7 mouse cellular contexts compared by ENCODE assay signal in the genomic region with DNA sequence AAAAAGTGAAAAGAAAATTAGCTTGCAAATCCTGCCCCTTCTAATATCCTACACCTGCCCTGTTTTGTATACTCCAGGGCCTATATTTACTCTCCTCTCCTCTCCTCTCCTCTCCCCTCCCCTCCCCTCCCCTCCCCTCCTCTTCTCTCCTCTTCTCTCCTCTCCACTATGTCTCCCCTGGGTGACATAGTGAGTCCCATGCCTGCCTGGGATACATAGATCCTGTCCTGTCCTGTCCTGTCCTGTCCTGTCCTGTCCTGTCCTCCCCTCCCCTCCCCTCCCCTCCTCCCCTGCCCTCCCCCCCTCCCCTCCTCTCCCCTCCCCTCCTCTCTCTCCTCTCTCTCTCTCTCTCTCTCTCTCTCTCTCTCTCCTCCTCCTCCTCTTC.
DNase-seq lines count a peak whose midpoint lies in the region; ATAC-seq lines count a peak whose summit lies in the region.
"Not testable (repeated sequence)": the region's sequence is repeated elsewhere in the genome, so short reads cannot be mapped to it uniquely, and the experiment has no call there.

No protein-coding gene starts in this region.

- peak; percentile 42; the same call in 1 of the 2 replicates for ATAC-seq in forebrain, embryonic 11.5 days (replicated peaks; ENCODE audit: low FRiP score)
- ATAC-seq in hindbrain, embryonic 12.5 days (ENCODE audit: low FRiP score), result peak; percentile 68; the same call in 1 of the 2 replicates
- not testable (repeated sequence) for ATAC-seq in hindbrain, embryonic 14.5 days (ENCODE audit: low FRiP score)
- ATAC-seq in midbrain, embryonic 11.5 days (ENCODE audit: low FRiP score), result peak; percentile 52; the same call in 1 of the 2 replicates
- peak; percentile 73 for ATAC-seq in midbrain, embryonic 13.5 days
- 0 out of 2 replicates have a peak, but pooled peaks have one; percentile 61 for ATAC-seq in neural tube, embryonic 12.5 days (ENCODE audit: low FRiP score, low read depth)

- DNase-seq in forebrain, embryonic 11.5 days (ENCODE audit: low spot score); hindbrain, embryonic 14.5 days (ENCODE audit: low spot score); midbrain, embryonic 11.5 days (ENCODE audit: low spot score, missing footprints): not testable (repeated sequence)
- DNase-seq in heart, adult 11 months, result peak; percentile 1

- not testable (repeated sequence) for H3K4me2 ChIP-seq in forebrain, embryonic 11.5 days (ENCODE audit: low read depth, low read length, severe bottlenecking); hindbrain, embryonic 12.5 days (replicated peaks); hindbrain, embryonic 14.5 days (replicated peaks); midbrain, embryonic 11.5 days; midbrain, embryonic 13.5 days (replicated peaks); neural tube, embryonic 12.5 days (replicated peaks)

- not testable (repeated sequence) for H3K9ac ChIP-seq in forebrain, embryonic 11.5 days (ENCODE audit: low read length); hindbrain, embryonic 12.5 days; hindbrain, embryonic 14.5 days; midbrain, embryonic 11.5 days (ENCODE audit: low read length); midbrain, embryonic 13.5 days (replicated peaks); neural tube, embryonic 12.5 days

- H3K36me3 ChIP-seq in forebrain, embryonic 11.5 days (ENCODE audit: control insufficient read depth, insufficient read depth, low read length); hindbrain, embryonic 12.5 days; hindbrain, embryonic 14.5 days (replicated peaks; ENCODE audit: control insufficient read depth, insufficient read depth); midbrain, embryonic 11.5 days (ENCODE audit: control insufficient read depth, insufficient read depth, low read length); midbrain, embryonic 13.5 days; neural tube, embryonic 12.5 days: not testable (repeated sequence)

- H3K9me3 ChIP-seq in forebrain, embryonic 11.5 days (ENCODE audit: control insufficient read depth, low read length); hindbrain, embryonic 12.5 days (replicated peaks); hindbrain, embryonic 14.5 days (ENCODE audit: control insufficient read depth, low read length); midbrain, embryonic 11.5 days (ENCODE audit: control insufficient read depth, low read length); midbrain, embryonic 13.5 days; neural tube, embryonic 12.5 days: not testable (repeated sequence)

- H3K4me3 ChIP-seq in forebrain, embryonic 11.5 days (ENCODE audit: low read depth, low read length); hindbrain, embryonic 12.5 days; hindbrain, embryonic 14.5 days (replicated peaks; ENCODE audit: low read length); midbrain, embryonic 11.5 days (ENCODE audit: low read depth, low read length); midbrain, embryonic 13.5 days (replicated peaks); neural tube, embryonic 12.5 days: not testable (repeated sequence)

- H3K27me3 ChIP-seq in forebrain, embryonic 11.5 days (ENCODE audit: control insufficient read depth, insufficient read depth, low read length); hindbrain, embryonic 12.5 days; hindbrain, embryonic 14.5 days (ENCODE audit: control insufficient read depth, insufficient read depth, low read length); midbrain, embryonic 11.5 days (ENCODE audit: control insufficient read depth, insufficient read depth, low read length); midbrain, embryonic 13.5 days; neural tube, embryonic 12.5 days (replicated peaks): not testable (repeated sequence)

- H3K27ac ChIP-seq in forebrain, embryonic 11.5 days (ENCODE audit: low read depth, low read length); hindbrain, embryonic 12.5 days; midbrain, embryonic 11.5 days (ENCODE audit: low read depth, low read length); midbrain, embryonic 13.5 days; neural tube, embryonic 12.5 days: not testable (repeated sequence)
- 0 out of 2 replicates have a peak overlapping the region, but pooled peaks have one; percentile 32 for H3K27ac ChIP-seq in hindbrain, embryonic 14.5 days

- peaks cover 14% of the 10 kb centered on the region; the same call in 1 of the 2 replicates for H3K4me1 ChIP-seq in forebrain, embryonic 11.5 days (replicated peaks; ENCODE audit: control insufficient read depth, insufficient read depth, low read length)
- H3K4me1 ChIP-seq in hindbrain, embryonic 12.5 days, result peaks cover 12% of the 10 kb centered on the region
- H3K4me1 ChIP-seq in hindbrain, embryonic 14.5 days (replicated peaks; ENCODE audit: control insufficient read depth, insufficient read depth, low read length), result peaks cover 19% of the 10 kb centered on the region; the same call in 1 of the 2 replicates
- peaks cover 13% of the 10 kb centered on the region for H3K4me1 ChIP-seq in midbrain, embryonic 11.5 days (ENCODE audit: control insufficient read depth, insufficient read depth, low read length)
- peaks cover 17% of the 10 kb centered on the region for H3K4me1 ChIP-seq in midbrain, embryonic 13.5 days (replicated peaks)
- H3K4me1 ChIP-seq in neural tube, embryonic 12.5 days, result peaks cover 11% of the 10 kb centered on the region; the same call in 1 of the 2 replicates
